In genomic region chr2:76881406-76881805, GRCm38 (mm10) we compare ENCODE assay signal across 28 mouse cellular contexts.
A peak's percentile ranks its signal among the peaks of the same experiment; 100 is the strongest.
DNase-seq lines count a peak whose midpoint lies in the region; ATAC-seq lines count a peak whose summit lies in the region.
"Had no signal": no experiment of that assay in that cellular context is flagged by ENCODE, and none has a peak within 500 bp of the region (broad histone marks: within the 10 kb centered on the region; RNA-seq: fewer than 3 reads in every experiment).

No protein-coding gene starts in this region.

- H3K9ac ChIP-seq in embryonic facial prominence, embryonic 13.5 days, result no peak overlapping the region
- no peak overlapping the region for H3K9ac ChIP-seq in forebrain, embryonic 15.5 days (replicated peaks)
- H3K9ac ChIP-seq: embryonic facial prominence, embryonic 12.5 days; embryonic facial prominence, embryonic 15.5 days; forebrain, embryonic 12.5 days; forebrain, postnatal 0 days had no signal

- H3K4me1 ChIP-seq in embryonic facial prominence, embryonic 13.5 days, result no peaks in the 10 kb centered on the region
- no peaks in the 10 kb centered on the region for H3K4me1 ChIP-seq in embryonic facial prominence, embryonic 10.5 days
- H3K4me1 ChIP-seq in forebrain, embryonic 15.5 days, result no peaks in the 10 kb centered on the region
- H3K4me1 ChIP-seq: embryonic facial prominence, embryonic 12.5 days; embryonic facial prominence, embryonic 15.5 days; forebrain, embryonic 10.5 days; forebrain, embryonic 12.5 days had no signal

- H3K4me2 ChIP-seq in embryonic facial prominence, embryonic 13.5 days, result no peak overlapping the region
- no peak overlapping the region for H3K4me2 ChIP-seq in forebrain, embryonic 15.5 days (replicated peaks)
- H3K4me2 ChIP-seq: embryonic facial prominence, embryonic 12.5 days; embryonic facial prominence, embryonic 15.5 days; forebrain, embryonic 12.5 days had no signal

- H3K9me3 ChIP-seq in embryonic facial prominence, embryonic 13.5 days, result no peaks in the 10 kb centered on the region
- H3K9me3 ChIP-seq in embryonic facial prominence, embryonic 10.5 days, result no peaks in the 10 kb centered on the region
- no peaks in the 10 kb centered on the region for H3K9me3 ChIP-seq in forebrain, embryonic 15.5 days
- H3K9me3 ChIP-seq: embryonic facial prominence, embryonic 12.5 days; embryonic facial prominence, embryonic 15.5 days; forebrain, embryonic 10.5 days; forebrain, embryonic 12.5 days had no signal

- H3K36me3 ChIP-seq in embryonic facial prominence, embryonic 13.5 days, result no peaks in the 10 kb centered on the region
- H3K36me3 ChIP-seq in embryonic facial prominence, embryonic 10.5 days (replicated peaks), result no peaks in the 10 kb centered on the region
- no peaks in the 10 kb centered on the region for H3K36me3 ChIP-seq in forebrain, embryonic 15.5 days
- H3K36me3 ChIP-seq: embryonic facial prominence, embryonic 12.5 days; embryonic facial prominence, embryonic 15.5 days; forebrain, embryonic 10.5 days; forebrain, embryonic 12.5 days had no signal

- H3K27ac ChIP-seq in embryonic facial prominence, embryonic 13.5 days, result no peak overlapping the region
- H3K27ac ChIP-seq in embryonic facial prominence, embryonic 10.5 days (replicated peaks), result no peak overlapping the region
- H3K27ac ChIP-seq in forebrain, embryonic 15.5 days (replicated peaks), result no peak overlapping the region
- H3K27ac ChIP-seq: embryonic facial prominence, embryonic 12.5 days; embryonic facial prominence, embryonic 15.5 days; forebrain, embryonic 10.5 days; forebrain, embryonic 12.5 days had no signal

- WGBS in embryonic facial prominence, embryonic 13.5 days, result 87% methylated on average over 12 of the region's 12 CpGs
- whole genome bisulfite sequencing in embryonic facial prominence, embryonic 10.5 days, result 89% methylated on average over 12 of the region's 12 CpGs
- 93% methylated on average over 12 of the region's 12 CpGs for WGBS in forebrain, embryonic 15.5 days

- DNase-seq in embryonic facial prominence, embryonic 10.5 days (ENCODE audit: low spot score), result no peak
- peak; percentile 68 for DNase-seq in heart, adult 11 months
- DNase-seq in heart, postnatal 14 days, result no peak
- DNase-seq in ES-CJ7 (ENCODE audit: low read depth, low spot score), result peak; percentile 31
- peak; percentile 22 for DNase-seq in ZHBTc4 (ENCODE audit: low read depth, low spot score)
- no peak for DNase-seq in spleen, postnatal 36 days (ENCODE audit: low spot score in 2 of 2)
- DNase-seq: adrenal gland, adult 2 months; adrenal gland, postnatal 10 days; adrenal gland, postnatal 25 days; B cell, adult 2 months; cerebellum, adult 11 months; cerebellum, adult 18-20 months; cerebellum, adult 8-10 months; cerebellum, adult 9-11 months; cerebellum, postnatal 14 days; cerebellum, postnatal 36 days; embryo, embryonic 11 days; forebrain, postnatal 0 days had no signal

- H3K4me3 ChIP-seq in embryonic facial prominence, embryonic 13.5 days, result no peak overlapping the region
- no peak overlapping the region for H3K4me3 ChIP-seq in embryonic facial prominence, embryonic 10.5 days
- H3K4me3 ChIP-seq in forebrain, embryonic 15.5 days, result no peak overlapping the region
- H3K4me3 ChIP-seq: embryonic facial prominence, embryonic 12.5 days; embryonic facial prominence, embryonic 15.5 days; erythroblast, embryonic 14.5 days; forebrain, embryonic 10.5 days; forebrain, embryonic 12.5 days had no signal

- ATAC-seq in embryonic facial prominence, embryonic 13.5 days (ENCODE audit: insufficient number of reproducible peaks, insufficient read depth, low FRiP score, low TSS enrichment, low read depth), result peak; percentile 56; the same call in 1 of the 2 replicates
- no peak for ATAC-seq in forebrain, embryonic 15.5 days (replicated peaks)
- ATAC-seq: CD4-positive, CD25-positive, alpha-beta regulatory T cell, adult 4 months; forebrain, embryonic 14.5 days; forebrain, postnatal 0 days had no signal

- intact Hi-C loops in heart, postnatal 14 days (cut with DNase I), result no loop called here

- H3K27me3 ChIP-seq in embryonic facial prominence, embryonic 13.5 days, result no peaks in the 10 kb centered on the region
- H3K27me3 ChIP-seq in embryonic facial prominence, embryonic 10.5 days (replicated peaks; ENCODE audit: low read depth, poor library complexity, severe bottlenecking), result no peaks in the 10 kb centered on the region
- no peaks in the 10 kb centered on the region for H3K27me3 ChIP-seq in forebrain, embryonic 15.5 days
- H3K27me3 ChIP-seq: CH12.LX; embryonic facial prominence, embryonic 12.5 days; embryonic facial prominence, embryonic 15.5 days; forebrain, embryonic 12.5 days had no signal

Comparison
In these comparisons a context has a peak if more than half of its experiments do, and no peak if none do; other contexts are left out.
1. DNase-seq: peak in heart, adult 11 months (single experiment), ES-CJ7 (single experiment) and ZHBTc4 (single experiment); none in embryonic facial prominence, embryonic 10.5 days (single experiment), heart, postnatal 14 days (0 of 2) and spleen, postnatal 36 days (0 of 2).